Mouse (Mus musculus) heart, embryonic 14.5 days (tissue): ENCODE data around the gene Mrm3. TPM values are rescaled to one million over a fixed set of nuclear protein-coding genes. Genes with fewer than 3 reads are reported as not detected.

Experiments used
- ATAC-seq: fragments of 200-750 bp; cut with Nextera tagmentation; 2 replicates; pipeline ENCODE4 v1.8.0; 2017; ENCODE audit warnings: low read depth, moderate TSS enrichment; ENCODE audit not compliant: insufficient number of reproducible peaks, insufficient read depth, low FRiP score
- H3K27ac ChIP-seq, 2 experiments: fragments of 200-500 bp in 1 of 2; fragments of 300-500 bp in 1 of 2; sonication (generic) in 1 of 2; replicated peaks in 1 of 2; 2 replicates each; pipeline ENCODE4 v1.5.1; 2012 to 2014; ENCODE audit warnings: low read depth in 2 of 2, low read length in 2 of 2, control low read depth in 1 of 2, mild to moderate bottlenecking in 1 of 2, mixed read lengths in 1 of 2; ENCODE audit not compliant: control insufficient read depth in 1 of 2, insufficient read depth in 1 of 2
- H3K27me3 ChIP-seq: fragments of 300-500 bp; sonication (generic); 2 replicates; pipeline ENCODE4 v1.6.1; 2014; ENCODE audit warnings: mild to moderate bottlenecking, low read length, control low read depth; ENCODE audit not compliant: control insufficient read depth, insufficient read depth
- H3K36me3 ChIP-seq: fragments of 300-500 bp; sonication (generic); 2 replicates; pipeline ENCODE4 v1.6.1; 2014; ENCODE audit warnings: mild to moderate bottlenecking, control low read depth, low read length, mixed read lengths; ENCODE audit not compliant: control insufficient read depth, insufficient read depth
- H3K4me1 ChIP-seq, 2 experiments: fragments of 200-500 bp in 1 of 2; fragments of 300-500 bp in 1 of 2; sonication (generic) in 1 of 2; 2 replicates each; pipeline ENCODE4 v1.6.1; 2012 to 2014; ENCODE audit warnings: low read length in 2 of 2, control low read depth in 1 of 2, mixed read lengths in 1 of 2; ENCODE audit not compliant: control insufficient read depth in 2 of 2, insufficient read depth in 2 of 2
- H3K4me2 ChIP-seq: fragments of 300-500 bp; sonication (generic); 2 replicates; pipeline ENCODE4 v1.6.1; 2014; ENCODE audit warnings: mild to moderate bottlenecking, low read length
- H3K4me3 ChIP-seq, 2 experiments: fragments of 200-500 bp in 1 of 2; fragments of 300-500 bp in 1 of 2; sonication (generic) in 1 of 2; 2 replicates each; pipeline ENCODE4 v1.5.1; 2012 to 2014; ENCODE audit warnings: low read length in 2 of 2, mild to moderate bottlenecking in 2 of 2, control low read depth in 1 of 2, low read depth in 1 of 2, moderate library complexity in 1 of 2; ENCODE audit not compliant: control insufficient read depth in 1 of 2, insufficient read depth in 1 of 2
- H3K9ac ChIP-seq: fragments of 300-500 bp; sonication (generic); 2 replicates; pipeline ENCODE4 v1.6.1; 2014; ENCODE audit warnings: mild to moderate bottlenecking, low read length
- H3K9me3 ChIP-seq: fragments of 300-500 bp; sonication (generic); 2 replicates; pipeline ENCODE4 v1.6.1; 2016; ENCODE audit warnings: low read length, control low read depth; ENCODE audit not compliant: control insufficient read depth
- WGBS: fragments of 180-500 bp; shearing (Covaris S2); extraction: QIAGEN DNeasy Blood & Tissue Kit; methylation state at CpG from one replicate; pipeline ENCODE4 v1.1.7; 2014; 5-methylcytosine and 5-hydroxymethylcytosine counted together
- polyA plus RNA-seq: library from polyadenylated mRNA; unstranded; fragments of >200 nt; fragmentation: Nextera tagmentation; extraction: Ambion mirVana; gene quantifications from 2 replicates; pipeline ENCODE4 v1.2.1, GENCODE M21; 2014

Gene Mrm3
- polyA plus RNA-seq, 1 experiment from 2014 or later, result 21.8 TPM

- WGBS, result 54% methylated on average over 12 of the region's 12 CpGs
- no peaks in the 10 kb centered on the region for H3K9me3 ChIP-seq
- peaks cover 41% of the 10 kb centered on the region for H3K36me3 ChIP-seq
- H3K4me2 ChIP-seq, result no peak overlapping the region
- no peak overlapping the region for H3K4me3 ChIP-seq
- H3K4me1 ChIP-seq, result peaks cover 0 to 2% of the 10 kb centered on the region in 2 experiments; a peak in 1 of 4 replicates
- H3K9ac ChIP-seq, result no peak overlapping the region
- H3K27me3 ChIP-seq, result no peaks in the 10 kb centered on the region
- ATAC-seq, result 0 out of 2 replicates have a peak, but pooled peaks have one; percentile 14
- H3K27ac ChIP-seq, result no peak overlapping the region
These were observed 17.7 kb downstream of the Mrm3 start for GRCm38 (mm10) chr11:76261224-76261623.

- no peak overlapping the region for H3K4me3 ChIP-seq
- H3K9ac ChIP-seq, result no peak overlapping the region
- H3K36me3 ChIP-seq, result peaks cover 35% of the 10 kb centered on the region
- H3K4me2 ChIP-seq, result no peak overlapping the region
- H3K9me3 ChIP-seq, result no peaks in the 10 kb centered on the region
- H3K27ac ChIP-seq, result no peak overlapping the region
- no peak for ATAC-seq
- no peaks in the 10 kb centered on the region for H3K27me3 ChIP-seq
- peaks cover 0 to 2% of the 10 kb centered on the region in 2 experiments; a peak in 1 of 4 replicates for H3K4me1 ChIP-seq
- 29% methylated on average over 19 of the region's 19 CpGs for WGBS
These were observed 19.3 kb downstream of the Mrm3 start for GRCm38 (mm10) chr11:76262611-76263351.

GRCm38 (mm10) chr11:76267550-76267949 lies 24.0 kb downstream of the Mrm3 start:
- ATAC-seq, result no peak
- no peak overlapping the region for H3K9ac ChIP-seq
- peaks cover 0 to 2% of the 10 kb centered on the region in 2 experiments; a peak in 1 of 4 replicates for H3K4me1 ChIP-seq
- no peaks in the 10 kb centered on the region for H3K27me3 ChIP-seq
- H3K27ac ChIP-seq, result no peak overlapping the region
- H3K4me3 ChIP-seq, result no peak overlapping the region
- no peaks in the 10 kb centered on the region for H3K9me3 ChIP-seq
- peaks cover 24% of the 10 kb centered on the region for H3K36me3 ChIP-seq
- WGBS, result 69% methylated on average over 7 of the region's 7 CpGs
- no peak overlapping the region for H3K4me2 ChIP-seq

GRCm38 (mm10) chr11:76268001-76268459 lies 24.5 kb downstream of the Mrm3 start:
- H3K4me2 ChIP-seq, result no peak overlapping the region
- H3K4me1 ChIP-seq, result peaks cover 0 to 2% of the 10 kb centered on the region in 2 experiments; a peak in 1 of 4 replicates
- H3K27me3 ChIP-seq, result no peaks in the 10 kb centered on the region
- no peak for ATAC-seq
- H3K4me3 ChIP-seq, result no peak overlapping the region
- H3K9me3 ChIP-seq, result no peaks in the 10 kb centered on the region
- H3K9ac ChIP-seq, result no peak overlapping the region
- H3K27ac ChIP-seq, result no peak overlapping the region
- peaks cover 24% of the 10 kb centered on the region for H3K36me3 ChIP-seq
- WGBS, result 75% methylated on average over 5 of the region's 5 CpGs

GRCm38 (mm10) chr11:76268521-76269065 lies 25.1 kb downstream of the Mrm3 start:
- ATAC-seq, result no peak
- 78% methylated on average over 6 of the region's 6 CpGs for WGBS

GRCm38 (mm10) chr11:76272440-76272839 lies 28.9 kb downstream of the Mrm3 start:
- no peak overlapping the region for H3K27ac ChIP-seq

More at GRCm38 (mm10) chr11:76268521-76269065, 25.1 kb downstream of the Mrm3 start:
- Histone ChIP-seq H3K4me3 (no peak overlapping the region), H3K27ac (no peak overlapping the region), H3K4me1 (peaks cover 0 to 2% of the 10 kb centered on the region in 2 experiments; a peak in 1 of 4 replicates), H3K9ac (no peak overlapping the region), H3K4me2 (no peak overlapping the region), H3K9me3 (no peaks in the 10 kb centered on the region), H3K27me3 (no peaks in the 10 kb centered on the region), H3K36me3 (peaks cover 24% of the 10 kb centered on the region)

GRCm38 (mm10) chr11:76278960-76279852 lies 35.7 kb downstream of the Mrm3 start:
- H3K4me3 ChIP-seq, result no peak overlapping the region
- H3K4me2 ChIP-seq, result no peak overlapping the region
- H3K9me3 ChIP-seq, result no peaks in the 10 kb centered on the region
- no peaks in the 10 kb centered on the region for H3K4me1 ChIP-seq
- no peak for ATAC-seq
- H3K9ac ChIP-seq, result no peak overlapping the region
- no peak overlapping the region for H3K27ac ChIP-seq
- 0 out of 2 replicates have a peak, but pooled peaks cover 3% of the 10 kb centered on the region for H3K36me3 ChIP-seq
- no peaks in the 10 kb centered on the region for H3K27me3 ChIP-seq
- 67% methylated on average over 14 of the region's 14 CpGs for WGBS

More at GRCm38 (mm10) chr11:76272440-76272839, 28.9 kb downstream of the Mrm3 start:
- Histone ChIP-seq H3K36me3 (peaks cover 33% of the 10 kb centered on the region), H3K4me2 (no peak overlapping the region), H3K27me3 (no peaks in the 10 kb centered on the region), H3K4me1 (no peaks in the 10 kb centered on the region; a peak in 1 of 4 replicates), H3K9me3 (no peaks in the 10 kb centered on the region), H3K9ac (no peak overlapping the region), H3K4me3 (no peak overlapping the region)
- WGBS, result 78% methylated on average over 4 of the region's 4 CpGs
- no peak for ATAC-seq
